Mouse (Mus musculus): ENCODE measurements at regions not wholly inside any gene's neighbourhood (a gene's known extent, or its start where the extent isn't known, plus 50 kb on each side); places are given as distances from the start of the nearest gene placed in this dataset.

GRCm38 (mm10) chr4:87570950-87571349 lies 340.7 kb upstream of the Slc24a2 start:
- in situ Hi-C loops (cut with MboI, MseI), result no loop called here

GRCm38 (mm10) chr4:87570470-87570891 lies 340.2 kb upstream of the Slc24a2 start:
- in situ Hi-C loops (cut with MboI, MseI), result no loop called here

GRCm38 (mm10) chr4:87566616-87567015 lies 336.3 kb upstream of the Slc24a2 start:
- in situ Hi-C loops (cut with MboI, MseI), result no loop called here

- in situ Hi-C loops (cut with MboI, MseI), result no loop called here
These were observed 324.6 kb upstream of the Slc24a2 start for GRCm38 (mm10) chr4:87554912-87555311.

Data from T-helper 2 cell (primary cell).